Mouse (Mus musculus) limb, embryonic 10.5 days (tissue): Measurements from ENCODE around the gene Erc2. TPM values are rescaled to one million over a fixed set of nuclear protein-coding genes. Genes with fewer than 3 reads are reported as not detected.

Source experiments
- DNase-seq: peaks from one replicate; pipeline ENCODE4 v3.0.0-alpha.2; 2017; ENCODE audit warnings: low spot score
- H3K27ac ChIP-seq: fragments of 300-500 bp; sonication (generic); 2 replicates; pipeline ENCODE4 v1.5.1; 2016; ENCODE audit warnings: mild to moderate bottlenecking
- H3K27me3 ChIP-seq: fragments of 300-500 bp; sonication (generic); 2 replicates; pipeline ENCODE4 v1.6.1; 2016; ENCODE audit warnings: low read depth, mild to moderate bottlenecking; ENCODE audit not compliant: poor library complexity, severe bottlenecking
- H3K36me3 ChIP-seq: fragments of 300-500 bp; sonication (generic); 2 replicates; pipeline ENCODE4 v1.6.1; 2016; ENCODE audit warnings: mild to moderate bottlenecking, moderate library complexity
- H3K4me1 ChIP-seq: fragments of 300-500 bp; sonication (generic); 2 replicates; pipeline ENCODE4 v1.6.1; 2016
- H3K4me3 ChIP-seq: fragments of 300-500 bp; sonication (generic); 2 replicates; pipeline ENCODE4 v1.5.1; 2016; ENCODE audit warnings: mild to moderate bottlenecking, moderate library complexity
- H3K9me3 ChIP-seq: fragments of 300-500 bp; sonication (generic); replicated peaks from 2 replicates; pipeline ENCODE4 v1.6.1; 2016; ENCODE audit warnings: mild to moderate bottlenecking
- WGBS: fragments of 180-500 bp; shearing (Covaris S2); methylation state at CpG from one replicate; pipeline ENCODE4 v1.1.7; 2016; 5-methylcytosine and 5-hydroxymethylcytosine counted together
- polyA plus RNA-seq: library from polyadenylated mRNA; unstranded; fragments of >200 nt; fragmentation: Nextera tagmentation; extraction: Ambion mirVana; gene quantifications from 2 replicates; pipeline ENCODE4 v1.2.1, GENCODE M21; 2016

The Erc2 gene
- polyA plus RNA-seq, 1 experiment from 2014 or later: 4.8 TPM

- no peak for DNase-seq
- Histone ChIP-seq H3K4me3 (no peak overlapping the region), H3K4me1 (peaks cover 6% of the 10 kb centered on the region; the same call in 1 of the 2 replicates), H3K9me3 (no peaks in the 10 kb centered on the region), H3K27me3 (no peaks in the 10 kb centered on the region), H3K36me3 (no peaks in the 10 kb centered on the region), H3K27ac (no peak overlapping the region)
- WGBS: 95% methylated on average over 7 of the region's 7 CpGs
Measured at GRCm38 (mm10) chr14:27672761-27673160, 50.5 kb downstream of the Erc2 start.

GRCm38 (mm10) chr14:27674096-27674495 lies 51.9 kb downstream of the Erc2 start:
- no peak overlapping the region for H3K4me3 ChIP-seq
- no peaks in the 10 kb centered on the region for H3K9me3 ChIP-seq
- no peaks in the 10 kb centered on the region for H3K36me3 ChIP-seq
- DNase-seq: no peak
- H3K4me1 ChIP-seq: no peaks in the 10 kb centered on the region
- H3K27me3 ChIP-seq: no peaks in the 10 kb centered on the region
- H3K27ac ChIP-seq: no peak overlapping the region
- 77% methylated on average over 4 of the region's 4 CpGs for WGBS

GRCm38 (mm10) chr14:27674561-27674960 lies 52.3 kb downstream of the Erc2 start:
- WGBS: 89% methylated on average over 10 of the region's 10 CpGs
- no peaks in the 10 kb centered on the region for H3K36me3 ChIP-seq
- H3K9me3 ChIP-seq: no peaks in the 10 kb centered on the region
- no peak for DNase-seq
- no peak overlapping the region for H3K4me3 ChIP-seq
- H3K27ac ChIP-seq: no peak overlapping the region
- H3K27me3 ChIP-seq: no peaks in the 10 kb centered on the region
- no peaks in the 10 kb centered on the region for H3K4me1 ChIP-seq

GRCm38 (mm10) chr14:27675071-27675470 lies 52.8 kb downstream of the Erc2 start:
- Histone ChIP-seq H3K4me3 (no peak overlapping the region), H3K4me1 (no peaks in the 10 kb centered on the region), H3K9me3 (no peaks in the 10 kb centered on the region), H3K27ac (no peak overlapping the region), H3K27me3 (no peaks in the 10 kb centered on the region), H3K36me3 (no peaks in the 10 kb centered on the region)
- no peak for DNase-seq
- 89% methylated on average over 6 of the region's 6 CpGs for WGBS

GRCm38 (mm10) chr14:27682368-27683052 lies 60.3 kb downstream of the Erc2 start:
- 87% methylated on average over 3 of the region's 3 CpGs for WGBS
- Histone ChIP-seq H3K27ac (no peak overlapping the region), H3K36me3 (no peaks in the 10 kb centered on the region), H3K27me3 (no peaks in the 10 kb centered on the region), H3K9me3 (no peaks in the 10 kb centered on the region), H3K4me1 (no peaks in the 10 kb centered on the region), H3K4me3 (no peak overlapping the region)
- DNase-seq: no peak

GRCm38 (mm10) chr14:27695781-27696180 lies 73.6 kb downstream of the Erc2 start:
- no peak for DNase-seq
- WGBS: 93% methylated on average over 7 of the region's 7 CpGs

GRCm38 (mm10) chr14:27717364-27717763 lies 95.1 kb downstream of the Erc2 start:
- WGBS: 89% methylated on average over 7 of the region's 7 CpGs
- no peak overlapping the region for H3K27ac ChIP-seq

More at GRCm38 (mm10) chr14:27695781-27696180, 73.6 kb downstream of the Erc2 start:
- Histone ChIP-seq H3K36me3 (no peaks in the 10 kb centered on the region), H3K27me3 (no peaks in the 10 kb centered on the region), H3K4me3 (no peak overlapping the region), H3K9me3 (no peaks in the 10 kb centered on the region), H3K4me1 (no peaks in the 10 kb centered on the region), H3K27ac (no peak overlapping the region)

GRCm38 (mm10) chr14:27719601-27720000 lies 97.4 kb downstream of the Erc2 start:
- H3K4me1 ChIP-seq: no peaks in the 10 kb centered on the region
- DNase-seq: no peak
- WGBS: 87% methylated on average over 4 of the region's 4 CpGs
- no peaks in the 10 kb centered on the region for H3K36me3 ChIP-seq
- no peaks in the 10 kb centered on the region for H3K9me3 ChIP-seq
- no peak overlapping the region for H3K27ac ChIP-seq
- H3K4me3 ChIP-seq: no peak overlapping the region
- no peaks in the 10 kb centered on the region for H3K27me3 ChIP-seq

More at GRCm38 (mm10) chr14:27717364-27717763, 95.1 kb downstream of the Erc2 start:
- Histone ChIP-seq H3K4me3 (no peak overlapping the region), H3K27me3 (no peaks in the 10 kb centered on the region), H3K9me3 (no peaks in the 10 kb centered on the region), H3K4me1 (no peaks in the 10 kb centered on the region), H3K36me3 (no peaks in the 10 kb centered on the region)
- DNase-seq: no peak

- WGBS: 84% methylated on average over 3 of the region's 3 CpGs
- no peaks in the 10 kb centered on the region for H3K9me3 ChIP-seq
- DNase-seq: no peak
Measured at GRCm38 (mm10) chr14:27720944-27721343, 98.7 kb downstream of the Erc2 start.

GRCm38 (mm10) chr14:27721759-27722158 lies 99.5 kb downstream of the Erc2 start:
- Histone ChIP-seq H3K4me3 (no peak overlapping the region), H3K27ac (no peak overlapping the region), H3K9me3 (no peaks in the 10 kb centered on the region), H3K4me1 (no peaks in the 10 kb centered on the region), H3K27me3 (no peaks in the 10 kb centered on the region), H3K36me3 (no peaks in the 10 kb centered on the region)
- WGBS: 81% methylated on average over 3 of the region's 3 CpGs
- no peak for DNase-seq

More at GRCm38 (mm10) chr14:27720944-27721343, 98.7 kb downstream of the Erc2 start:
- H3K4me1 ChIP-seq: no peaks in the 10 kb centered on the region
- H3K27me3 ChIP-seq: no peaks in the 10 kb centered on the region
- no peaks in the 10 kb centered on the region for H3K36me3 ChIP-seq
- H3K4me3 ChIP-seq: no peak overlapping the region
- no peak overlapping the region for H3K27ac ChIP-seq

GRCm38 (mm10) chr14:27727541-27727940 lies 105.3 kb downstream of the Erc2 start:
- Histone ChIP-seq H3K27ac (no peak overlapping the region), H3K4me1 (peaks cover 11% of the 10 kb centered on the region), H3K9me3 (no peaks in the 10 kb centered on the region), H3K36me3 (no peaks in the 10 kb centered on the region), H3K4me3 (no peak overlapping the region), H3K27me3 (no peaks in the 10 kb centered on the region)
- DNase-seq: no peak
- 81% methylated on average over 8 of the region's 8 CpGs for WGBS

- no peaks in the 10 kb centered on the region for H3K27me3 ChIP-seq
- no peak overlapping the region for H3K27ac ChIP-seq
- peaks cover 11% of the 10 kb centered on the region for H3K4me1 ChIP-seq
- H3K4me3 ChIP-seq: no peak overlapping the region
- no peaks in the 10 kb centered on the region for H3K36me3 ChIP-seq
- DNase-seq: no peak
- H3K9me3 ChIP-seq: no peaks in the 10 kb centered on the region
- WGBS: 29% methylated on average over 4 of the region's 4 CpGs
Measured at GRCm38 (mm10) chr14:27731086-27731485, 108.9 kb downstream of the Erc2 start.

- H3K27me3 ChIP-seq: no peaks in the 10 kb centered on the region
- no peak overlapping the region for H3K4me3 ChIP-seq
- 79% methylated on average over 1 of the region's 1 CpGs for WGBS
- no peaks in the 10 kb centered on the region for H3K36me3 ChIP-seq
- no peaks in the 10 kb centered on the region for H3K9me3 ChIP-seq
- H3K27ac ChIP-seq: no peak overlapping the region
- DNase-seq: no peak
- H3K4me1 ChIP-seq: no peaks in the 10 kb centered on the region
Measured at GRCm38 (mm10) chr14:27739436-27739835, 117.2 kb downstream of the Erc2 start.
